Mouse (Mus musculus): ENCODE data around the gene Rps6kc1. TPM values are rescaled to one million over a fixed set of nuclear protein-coding genes. Genes with fewer than 3 reads are reported as not detected.
A peak's percentile ranks its signal among the peaks of the same experiment; 100 is the strongest.
"Not testable (repeated sequence)": the region's sequence is repeated elsewhere in the genome, so short reads cannot be mapped to it uniquely, and the experiment has no call there.

The Rps6kc1 gene
- total and polyA plus RNA-seq, 3 experiments: 7.8 to 18.0 (median 12.5) TPM

DNA sequence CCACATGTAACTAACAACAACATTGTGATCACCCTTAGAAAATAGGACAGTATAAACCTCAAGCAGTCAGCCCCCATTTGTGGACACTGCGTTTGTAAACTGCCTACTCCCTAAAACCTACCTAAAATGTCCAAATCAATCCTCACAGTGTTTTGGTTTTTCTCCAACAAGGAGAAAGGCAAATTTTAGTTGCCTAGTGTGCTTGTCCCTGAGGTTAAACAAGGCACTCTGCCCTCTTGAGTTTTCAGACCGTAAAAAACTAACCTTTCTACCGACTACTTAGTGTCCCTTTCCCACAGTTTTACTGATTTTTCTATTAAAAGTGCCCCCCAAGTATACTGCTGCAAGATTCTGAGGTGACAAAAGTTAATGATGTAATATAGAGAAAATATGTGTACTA lies 15.7 kb upstream of the Rps6kc1 start:
- Histone ChIP-seq H3K9me3 (replicated peaks; ENCODE audit: low read length) (no peaks in the 10 kb centered on the region), H3K9ac (ENCODE audit: insufficient read depth, low read depth) (no peak overlapping the region), H3K79me2 (replicated peaks; ENCODE audit: control insufficient read depth, extremely low read depth, insufficient read depth, poor library complexity, severe bottlenecking) (peaks cover 3% of the 10 kb centered on the region; the same call in 1 of the 2 replicates), H3K27ac (ENCODE audit: insufficient read depth, low read depth) (no peak overlapping the region), H3K4me3 (replicated peaks in 1 of 3; ENCODE audit: low read depth in 2 of 3, low read length in 2 of 3, poor library complexity in 1 of 3) (peak overlapping the region in 2 of 3 experiments; percentile 70 to 77), H3K27me3 (replicated peaks) (no peaks in the 10 kb centered on the region), H3K36me3 (replicated peaks in 1 of 2; ENCODE audit: control insufficient read depth in 1 of 2, insufficient read depth in 1 of 2, low read length in 1 of 2) (peaks cover 0 to 10% of the 10 kb centered on the region in 2 experiments), H3K4me2 (ENCODE audit: insufficient read depth, low read depth, poor library complexity, severe bottlenecking) (no peak overlapping the region), H3K4me1 (ENCODE audit: control insufficient read depth in 1 of 2, insufficient read depth in 2 of 2) (peaks cover 0 to 21% of the 10 kb centered on the region in 2 experiments; a peak in 3 of 4 replicates)
- dilution Hi-C loops (cut with MboI; ENCODE audit: extremely low pct_ligation_motif_present, extremely low pct_unique_long_range_greater_than_20kb, low sequenced_read_pairs): no loop called here
- no peak for DNase-seq (ENCODE audit: extremely low read depth)
- TF ChIP-seq JUN (IDR thresholded peaks at IDR 0.05; ENCODE audit: insufficient read depth, low read depth, low read length): no peak
- TF ChIP-seq IRF4 (IDR thresholded peaks at IDR 0.05; ENCODE audit: low read depth, low read length): no peak
- TF ChIP-seq TBP (conservative IDR thresholded peaks at IDR 0.05; ENCODE audit: low read depth, low read length): no peak
- TF ChIP-seq ZMIZ1 (IDR thresholded peaks at IDR 0.05; ENCODE audit: low read depth, low read length): no peak
- TF ChIP-seq NRF1 (IDR thresholded peaks at IDR 0.05; ENCODE audit: low read depth, low read length): no peak
- no peak for TF ChIP-seq ZKSCAN1 (IDR thresholded peaks at IDR 0.05; ENCODE audit: borderline replicate concordance, low read depth, low read length)
- no peak for TF ChIP-seq CHD1 (IDR thresholded peaks at IDR 0.05; ENCODE audit: low read depth, low read length)
- TF ChIP-seq MAX (IDR thresholded peaks at IDR 0.05; ENCODE audit: low read length): no peak
- TF ChIP-seq HCFC1 (IDR thresholded peaks at IDR 0.05; ENCODE audit: low read depth, low read length): no peak
- TF ChIP-seq JUND (conservative IDR thresholded peaks at IDR 0.05; ENCODE audit: low read depth, low read length): no peak
- no peak for TF ChIP-seq USF1 (IDR thresholded peaks at IDR 0.05; ENCODE audit: low read depth, low read length)
- TF ChIP-seq CTCF (conservative IDR thresholded peaks at IDR 0.05 in 1 of 2, IDR thresholded peaks at IDR 0.05 in 1 of 2; ENCODE audit: low read depth in 2 of 2, low read length in 2 of 2): no peak
- TF ChIP-seq NELFE (IDR thresholded peaks at IDR 0.05; ENCODE audit: low read depth, low read length): no peak
- no peak for TF ChIP-seq MAZ (IDR thresholded peaks at IDR 0.05; ENCODE audit: low read depth, low read length)
- no peak for TF ChIP-seq TCF12 (IDR thresholded peaks at IDR 0.05; ENCODE audit: low read depth, low read length)
- TF ChIP-seq ZC3H11A (IDR thresholded peaks at IDR 0.05; ENCODE audit: low read depth, low read length): no peak
- no peak for TF ChIP-seq ETS1 (conservative IDR thresholded peaks at IDR 0.05; ENCODE audit: low read depth, low read length)
- no peak for TF ChIP-seq RCOR1 (conservative IDR thresholded peaks at IDR 0.05; ENCODE audit: low read depth, low read length)
- no peak for TF ChIP-seq MYC (IDR thresholded peaks at IDR 0.05; ENCODE audit: low read depth, low read length)
- in situ Hi-C loops (cut with MboI; ENCODE audit: low pct_ligation_motif_present, low pct_unique_long_range_greater_than_20kb, low sequenced_read_pairs): no loop called here

DNA sequence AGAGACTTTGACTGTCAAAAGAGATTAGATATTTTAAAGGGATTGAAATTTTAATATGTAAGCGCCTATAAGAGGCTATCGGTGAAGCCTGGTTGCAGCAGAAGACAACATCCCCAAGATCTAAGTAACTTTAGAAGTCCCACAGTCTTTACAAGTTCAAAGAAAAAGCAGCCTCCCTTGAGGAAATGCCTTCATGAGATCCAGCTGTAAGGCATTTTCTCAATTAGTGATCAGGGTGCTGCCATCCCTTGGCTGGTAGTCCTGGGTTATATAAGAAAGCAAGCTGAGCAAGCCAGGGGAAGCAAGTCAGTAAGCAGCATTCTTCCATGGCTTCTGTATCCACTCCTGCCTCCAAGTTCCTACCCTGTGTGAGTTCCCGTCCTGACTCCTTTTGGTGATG lies 13.2 kb upstream of the Rps6kc1 start, which contains the start of gene Angel2:
Gene Angel2 (plus strand): TSS at position 301 of the 400 bp plus-strand sequence.
- H3K9ac ChIP-seq (ENCODE audit: insufficient read depth, low read depth); H3K9me3 ChIP-seq (replicated peaks; ENCODE audit: low read length); DNase-seq (ENCODE audit: extremely low read depth); H3K27me3 ChIP-seq (replicated peaks); H3K4me3 ChIP-seq (replicated peaks in 1 of 3; ENCODE audit: low read depth in 2 of 3, low read length in 2 of 3, poor library complexity in 1 of 3); H3K36me3 ChIP-seq (replicated peaks in 1 of 2; ENCODE audit: control insufficient read depth in 1 of 2, insufficient read depth in 1 of 2, low read length in 1 of 2); H3K4me2 ChIP-seq (ENCODE audit: insufficient read depth, low read depth, poor library complexity, severe bottlenecking); H3K27ac ChIP-seq (ENCODE audit: insufficient read depth, low read depth); in situ Hi-C loops (cut with MboI; ENCODE audit: low pct_ligation_motif_present, low pct_unique_long_range_greater_than_20kb, low sequenced_read_pairs); dilution Hi-C loops (cut with MboI; ENCODE audit: extremely low pct_ligation_motif_present, extremely low pct_unique_long_range_greater_than_20kb, low sequenced_read_pairs); H3K79me2 ChIP-seq (replicated peaks; ENCODE audit: control insufficient read depth, extremely low read depth, insufficient read depth, poor library complexity, severe bottlenecking): not testable (repeated sequence)
- peaks cover 2 to 13% of the 10 kb centered on the region in 2 experiments for H3K4me1 ChIP-seq (ENCODE audit: control insufficient read depth in 1 of 2, insufficient read depth in 2 of 2)

All from CH12.LX (cell line).